Mouse (Mus musculus): ENCODE measurements at regions not wholly inside any gene's neighbourhood (a gene's known extent, or its start where the extent isn't known, plus 50 kb on each side); places are given as distances from the start of the nearest gene placed in this dataset.

- 60% methylated on average over 4 of the region's 4 CpGs for WGBS
Observed at GRCm38 (mm10) chr11:18399561-18399960, 445.9 kb upstream of the Etaa1 start.

GRCm38 (mm10) chr11:18396397-18396796 lies 442.7 kb upstream of the Etaa1 start:
- 55% methylated on average over 6 of the region's 6 CpGs for WGBS
- Histone ChIP-seq H3K9me3 (replicated peaks) (no peaks in the 10 kb centered on the region), H3K4me2 (replicated peaks) (no peak overlapping the region), H3K36me3 (no peaks in the 10 kb centered on the region), H3K4me1 (0 out of 2 replicates have a peak, but pooled peaks cover 4% of the 10 kb centered on the region), H3K27ac (replicated peaks) (no peak overlapping the region), H3K4me3 (replicated peaks) (no peak overlapping the region), H3K9ac (no peak overlapping the region), H3K27me3 (no peaks in the 10 kb centered on the region)
- no peak for ATAC-seq (ENCODE audit: insufficient number of reproducible peaks, low FRiP score, low TSS enrichment, low read depth)

More at GRCm38 (mm10) chr11:18399561-18399960, 445.9 kb upstream of the Etaa1 start:
- Histone ChIP-seq H3K36me3 (no peaks in the 10 kb centered on the region), H3K4me2 (replicated peaks) (no peak overlapping the region), H3K27ac (replicated peaks) (no peak overlapping the region), H3K9me3 (replicated peaks) (no peaks in the 10 kb centered on the region), H3K4me1 (0 out of 2 replicates have a peak, but pooled peaks cover 4% of the 10 kb centered on the region), H3K9ac (no peak overlapping the region), H3K27me3 (no peaks in the 10 kb centered on the region), H3K4me3 (replicated peaks) (no peak overlapping the region)
- no peak for ATAC-seq (ENCODE audit: insufficient number of reproducible peaks, low FRiP score, low TSS enrichment, low read depth)

DNA sequence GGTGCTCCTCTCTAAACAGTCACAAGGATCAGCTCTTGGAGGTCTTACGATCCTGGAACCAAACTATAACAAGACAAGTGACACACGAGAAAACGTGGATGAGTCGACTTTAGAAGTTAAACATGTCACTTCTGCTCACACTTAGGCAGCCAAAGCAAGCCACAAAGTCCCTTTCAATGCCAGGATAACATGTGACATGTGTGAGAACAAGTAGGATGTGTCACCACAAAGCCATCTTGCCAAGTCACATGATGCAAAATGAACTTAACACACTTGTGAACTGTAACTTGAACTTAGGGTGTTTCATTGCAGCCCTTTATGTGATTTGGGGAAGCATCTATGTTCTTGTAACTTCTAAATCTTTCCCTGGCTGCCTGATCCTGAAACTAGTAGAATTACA lies 442.0 kb upstream of the Etaa1 start:
- H3K4me1 ChIP-seq: 0 out of 2 replicates have a peak, but pooled peaks cover 4% of the 10 kb centered on the region
- no peaks in the 10 kb centered on the region for H3K36me3 ChIP-seq
- no peak for ATAC-seq (ENCODE audit: insufficient number of reproducible peaks, low FRiP score, low TSS enrichment, low read depth)
- WGBS: 57% methylated on average over 4 of the region's 4 CpGs
- H3K9ac ChIP-seq: no peak overlapping the region
- no peak overlapping the region for H3K4me2 ChIP-seq (replicated peaks)
- H3K4me3 ChIP-seq (replicated peaks): no peak overlapping the region
- H3K9me3 ChIP-seq (replicated peaks): no peaks in the 10 kb centered on the region
- no peaks in the 10 kb centered on the region for H3K27me3 ChIP-seq
- H3K27ac ChIP-seq (replicated peaks): no peak overlapping the region

GRCm38 (mm10) chr11:18372813-18373332 lies 419.2 kb upstream of the Etaa1 start:
- WGBS: 71% methylated on average over 6 of the region's 6 CpGs
- no peak overlapping the region for H3K4me3 ChIP-seq (replicated peaks)
- H3K9me3 ChIP-seq (replicated peaks): no peaks in the 10 kb centered on the region
- no peak overlapping the region for H3K4me2 ChIP-seq (replicated peaks)
- no peak for ATAC-seq (ENCODE audit: insufficient number of reproducible peaks, low FRiP score, low TSS enrichment, low read depth)
- H3K4me1 ChIP-seq: no peaks in the 10 kb centered on the region
- no peaks in the 10 kb centered on the region for H3K27me3 ChIP-seq
- H3K9ac ChIP-seq: no peak overlapping the region
- no peak overlapping the region for H3K27ac ChIP-seq (replicated peaks)
- no peaks in the 10 kb centered on the region for H3K36me3 ChIP-seq

DNA sequence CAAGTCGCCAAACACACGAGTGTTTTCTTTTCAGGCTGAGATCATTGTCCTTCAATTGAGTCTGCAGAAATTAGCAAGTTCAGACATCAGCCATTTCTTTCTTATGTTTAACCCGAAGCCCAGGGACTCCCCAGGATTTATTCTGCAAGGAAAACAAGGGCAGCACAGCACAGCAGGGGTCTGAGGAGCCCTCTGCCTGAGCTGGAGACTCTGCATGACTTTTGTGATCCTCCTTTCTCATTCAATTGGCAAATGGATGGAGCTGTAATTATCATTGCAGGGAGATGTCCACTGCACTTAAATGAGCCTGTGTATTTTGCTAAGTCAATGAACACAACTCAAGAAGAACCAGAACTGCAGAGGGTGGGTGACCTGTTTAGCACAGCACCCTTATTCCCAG lies 417.6 kb upstream of the Etaa1 start:
- no peak for ATAC-seq (ENCODE audit: insufficient number of reproducible peaks, low FRiP score, low TSS enrichment, low read depth)
- Histone ChIP-seq H3K9ac (no peak overlapping the region), H3K36me3 (no peaks in the 10 kb centered on the region), H3K9me3 (replicated peaks) (no peaks in the 10 kb centered on the region), H3K4me3 (replicated peaks) (no peak overlapping the region), H3K4me2 (replicated peaks) (no peak overlapping the region), H3K27ac (replicated peaks) (no peak overlapping the region), H3K27me3 (no peaks in the 10 kb centered on the region), H3K4me1 (no peaks in the 10 kb centered on the region)
- WGBS: 33% methylated on average over 3 of the region's 3 CpGs

GRCm38 (mm10) chr11:18370861-18371260 lies 417.2 kb upstream of the Etaa1 start:
- H3K27ac ChIP-seq (replicated peaks): no peak overlapping the region
- no peaks in the 10 kb centered on the region for H3K36me3 ChIP-seq
- WGBS: 33% methylated on average over 3 of the region's 3 CpGs
- ATAC-seq (ENCODE audit: insufficient number of reproducible peaks, low FRiP score, low TSS enrichment, low read depth): no peak
- no peaks in the 10 kb centered on the region for H3K27me3 ChIP-seq
- H3K4me3 ChIP-seq (replicated peaks): no peak overlapping the region
- H3K9ac ChIP-seq: no peak overlapping the region
- H3K4me2 ChIP-seq (replicated peaks): no peak overlapping the region
- no peaks in the 10 kb centered on the region for H3K4me1 ChIP-seq
- H3K9me3 ChIP-seq (replicated peaks): no peaks in the 10 kb centered on the region

DNA sequence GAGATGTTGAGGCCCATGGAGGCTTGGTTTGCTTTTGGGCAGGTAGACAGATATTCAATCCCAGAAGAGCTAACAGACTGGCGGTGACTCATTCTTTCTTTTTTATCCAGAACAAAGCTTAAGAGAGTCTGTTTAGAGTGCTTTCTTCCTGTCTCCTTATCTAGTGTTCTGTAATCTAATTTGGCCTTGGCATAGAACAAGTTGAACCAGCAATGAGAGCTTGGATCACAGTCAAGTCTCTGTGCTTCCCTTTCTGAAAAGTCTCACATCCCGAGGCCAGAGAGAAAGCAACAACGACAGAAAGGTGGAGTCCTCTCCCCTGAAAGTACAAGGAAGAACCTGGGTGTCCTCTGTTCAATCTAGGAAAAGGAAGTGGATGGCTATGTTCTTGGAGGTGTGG lies 401.2 kb upstream of the Etaa1 start:
- Histone ChIP-seq H3K9ac (no peak overlapping the region), H3K27ac (replicated peaks) (no peak overlapping the region), H3K27me3 (no peaks in the 10 kb centered on the region), H3K9me3 (replicated peaks) (no peaks in the 10 kb centered on the region), H3K4me1 (no peaks in the 10 kb centered on the region), H3K4me2 (replicated peaks) (no peak overlapping the region), H3K36me3 (no peaks in the 10 kb centered on the region), H3K4me3 (replicated peaks) (no peak overlapping the region)
- 63% methylated on average over 3 of the region's 3 CpGs for WGBS
- no peak for ATAC-seq (ENCODE audit: insufficient number of reproducible peaks, low FRiP score, low TSS enrichment, low read depth)

DNA sequence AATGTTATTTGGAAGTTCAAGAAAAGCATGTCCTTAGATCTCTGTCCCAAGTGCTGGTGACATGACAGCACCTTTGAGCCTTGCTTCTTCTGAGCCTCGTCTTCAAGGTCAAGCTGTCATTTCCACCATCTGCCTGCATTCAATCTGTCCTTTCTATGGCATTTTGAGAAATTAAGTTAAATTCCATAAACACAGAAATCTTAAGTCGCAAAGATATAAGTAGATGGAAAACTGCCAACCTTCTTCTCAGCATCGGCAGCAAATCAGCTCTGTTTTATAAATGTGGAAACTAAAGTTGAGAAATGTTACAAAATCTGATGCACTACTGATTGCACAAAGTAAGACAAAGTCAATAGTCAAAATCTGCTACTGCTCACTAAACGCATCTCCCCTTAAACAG lies 400.5 kb upstream of the Etaa1 start:
- no peak overlapping the region for H3K4me2 ChIP-seq (replicated peaks)
- H3K9me3 ChIP-seq (replicated peaks): no peaks in the 10 kb centered on the region
- no peak for ATAC-seq (ENCODE audit: insufficient number of reproducible peaks, low FRiP score, low TSS enrichment, low read depth)
- no peaks in the 10 kb centered on the region for H3K4me1 ChIP-seq
- no peak overlapping the region for H3K4me3 ChIP-seq (replicated peaks)
- H3K36me3 ChIP-seq: no peaks in the 10 kb centered on the region
- H3K27ac ChIP-seq (replicated peaks): no peak overlapping the region
- H3K9ac ChIP-seq: no peak overlapping the region
- H3K27me3 ChIP-seq: no peaks in the 10 kb centered on the region
- WGBS: 60% methylated on average over 4 of the region's 4 CpGs

DNA sequence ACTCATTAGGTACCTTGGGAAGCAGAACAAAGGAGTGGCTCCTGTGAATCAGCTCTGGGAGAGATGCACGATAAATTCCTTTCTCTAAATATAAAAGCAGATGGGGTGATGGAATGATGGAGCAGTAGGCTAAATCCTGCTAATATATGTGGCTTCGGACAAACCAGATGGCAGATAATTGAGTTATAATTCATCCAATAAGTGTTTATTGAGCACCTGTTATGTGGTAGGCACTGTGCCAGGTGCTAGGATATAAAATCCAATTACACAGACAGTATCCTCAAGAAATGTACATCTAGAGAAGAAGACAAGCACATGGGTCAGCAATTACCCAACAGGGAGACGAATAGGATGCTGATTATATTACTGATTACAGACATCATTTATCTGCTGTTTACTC lies 394.2 kb upstream of the Etaa1 start:
- H3K4me2 ChIP-seq (replicated peaks): no peak overlapping the region
- H3K4me3 ChIP-seq (replicated peaks): no peak overlapping the region
- no peak for ATAC-seq (ENCODE audit: insufficient number of reproducible peaks, low FRiP score, low TSS enrichment, low read depth)
- no peaks in the 10 kb centered on the region for H3K36me3 ChIP-seq
- no peaks in the 10 kb centered on the region for H3K4me1 ChIP-seq
- whole genome bisulfite sequencing: 70% methylated on average over 3 of the region's 3 CpGs
- no peaks in the 10 kb centered on the region for H3K9me3 ChIP-seq (replicated peaks)
- no peak overlapping the region for H3K9ac ChIP-seq
- H3K27me3 ChIP-seq: no peaks in the 10 kb centered on the region
- no peak overlapping the region for H3K27ac ChIP-seq (replicated peaks)

DNA sequence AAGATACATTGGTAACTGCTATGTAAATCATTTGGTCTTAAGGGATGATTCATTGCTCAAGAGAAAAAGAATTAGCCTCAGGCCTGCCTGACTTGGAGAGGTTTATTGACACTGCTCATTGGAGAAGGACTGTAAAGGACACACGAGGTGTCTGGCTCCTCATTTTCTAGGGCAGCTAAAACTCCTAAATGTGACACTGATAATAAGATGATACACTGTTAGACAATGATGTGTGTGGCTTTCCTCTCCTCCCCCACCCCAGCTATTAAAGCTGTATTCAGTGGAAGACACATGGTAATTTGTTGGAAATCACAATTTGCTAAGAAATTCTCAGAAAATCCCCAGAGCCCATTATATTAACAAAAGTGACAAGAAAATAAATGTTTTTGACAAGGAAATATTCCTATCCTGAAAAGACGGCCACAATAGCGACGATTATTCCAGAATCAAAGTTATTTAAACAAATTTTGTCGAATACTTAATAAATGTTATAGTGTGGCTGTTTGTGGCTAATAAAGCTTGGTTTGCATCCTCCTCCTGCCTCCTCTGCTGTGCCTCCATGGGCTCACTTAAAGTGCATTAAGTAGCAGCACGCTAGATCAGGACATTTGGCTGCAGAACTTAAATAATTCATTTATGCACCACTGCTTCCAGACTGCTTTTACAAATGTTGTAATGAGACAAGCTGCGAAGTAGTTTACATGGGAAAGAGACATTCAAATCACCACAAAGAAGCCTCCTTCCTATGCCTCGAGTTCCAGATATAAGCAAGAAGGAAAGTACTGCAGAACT lies 360.0 kb upstream of the Etaa1 start:
- H3K9ac ChIP-seq: no peak overlapping the region
- no peaks in the 10 kb centered on the region for H3K4me1 ChIP-seq
- no peak for ATAC-seq (ENCODE audit: insufficient number of reproducible peaks, low FRiP score, low TSS enrichment, low read depth)
- no peaks in the 10 kb centered on the region for H3K9me3 ChIP-seq (replicated peaks)
- WGBS: 57% methylated on average over 8 of the region's 8 CpGs
- no peaks in the 10 kb centered on the region for H3K27me3 ChIP-seq
- H3K4me2 ChIP-seq (replicated peaks): no peak overlapping the region
- no peak overlapping the region for H3K27ac ChIP-seq (replicated peaks)
- no peak overlapping the region for H3K4me3 ChIP-seq (replicated peaks)
- H3K36me3 ChIP-seq: no peaks in the 10 kb centered on the region

GRCm38 (mm10) chr11:18296194-18297125 lies 342.8 kb upstream of the Etaa1 start:
- WGBS: 36% methylated on average over 2 of the region's 2 CpGs
- no peaks in the 10 kb centered on the region for H3K9me3 ChIP-seq (replicated peaks)
- no peak overlapping the region; the same call in 1 of the 2 replicates for H3K27ac ChIP-seq (replicated peaks)
- H3K9ac ChIP-seq: no peak overlapping the region
- peak; percentile 47; the same call in 1 of the 2 replicates for ATAC-seq (ENCODE audit: insufficient number of reproducible peaks, low FRiP score, low TSS enrichment, low read depth)
- H3K27me3 ChIP-seq: no peaks in the 10 kb centered on the region
- no peak overlapping the region for H3K4me2 ChIP-seq (replicated peaks)
- H3K4me3 ChIP-seq (replicated peaks): no peak overlapping the region
- no peaks in the 10 kb centered on the region for H3K36me3 ChIP-seq
- H3K4me1 ChIP-seq: no peaks in the 10 kb centered on the region

All from embryonic facial prominence, embryonic 15.5 days (tissue).